Mouse (Mus musculus): ENCODE results near the gene Pld2. TPM values are rescaled to one million over a fixed set of nuclear protein-coding genes. Genes with fewer than 3 reads are reported as not detected.

The Pld2 gene
- polyA plus RNA-seq, 1 experiment = not detected

DNA sequence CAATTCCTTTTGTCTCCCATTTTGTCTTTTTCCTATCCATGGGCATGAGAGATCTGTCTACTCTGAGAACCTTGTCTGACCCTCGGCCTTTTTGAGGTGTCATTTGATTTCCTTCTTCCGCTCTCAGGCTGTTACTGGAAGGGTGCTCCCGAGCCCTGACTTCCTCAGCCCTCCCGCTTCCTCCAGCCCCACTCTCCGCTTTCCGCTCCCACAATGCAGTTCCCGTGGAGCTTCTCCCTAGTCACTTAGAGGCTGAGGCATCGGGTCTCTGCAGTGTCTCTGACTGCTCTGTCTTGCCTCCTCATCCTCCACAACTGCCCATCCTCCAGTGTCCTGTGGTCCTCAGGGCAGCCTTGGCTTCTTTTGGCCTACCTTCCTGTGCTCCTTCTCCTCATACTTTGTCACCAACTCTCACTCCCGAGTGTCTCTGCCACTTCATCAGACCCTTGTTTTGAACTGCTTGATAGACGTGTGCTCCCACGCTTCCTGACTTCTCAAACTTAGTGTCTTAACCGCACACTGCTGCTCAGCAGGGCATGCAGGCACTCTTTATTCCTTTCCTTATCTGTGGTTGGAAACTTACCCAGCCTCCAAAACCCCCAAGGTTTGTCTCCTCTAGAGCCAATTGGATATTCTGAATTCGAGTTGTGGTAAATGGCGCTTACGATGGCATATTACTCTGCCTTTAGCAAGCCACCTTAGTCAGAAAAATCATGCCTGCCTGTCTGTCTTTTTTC is 54.6 kb downstream of the Pld2 start:
- TF ChIP-seq CTCF (IDR thresholded peaks at IDR 0.05; ENCODE audit: insufficient read depth, low read depth, low read length) = no peak
- TF ChIP-seq POLR2A (IDR thresholded peaks at IDR 0.05; ENCODE audit: insufficient read depth, low read depth, low read length) = no peak
- peaks cover 15% of the 10 kb centered on the region for H3K4me1 ChIP-seq (ENCODE audit: control insufficient read depth, insufficient read depth, low read length)
- no peak overlapping the region for H3K27ac ChIP-seq (ENCODE audit: insufficient read depth, low read depth, low read length)
- WGBS = 84% methylated on average over 15 of the region's 15 CpGs
- no peak overlapping the region for H3K4me3 ChIP-seq (ENCODE audit: insufficient read depth, low read depth, low read length)

GRCm38 (mm10) chr11:70595638-70596037 is 55.8 kb downstream of the Pld2 start:
- WGBS = 63% methylated on average over 2 of the region's 2 CpGs
- peaks cover 15% of the 10 kb centered on the region for H3K4me1 ChIP-seq (ENCODE audit: control insufficient read depth, insufficient read depth, low read length)
- H3K27ac ChIP-seq (ENCODE audit: insufficient read depth, low read depth, low read length) = peak overlapping the region; percentile 52; the same call in 1 of the 2 replicates
- no peak for TF ChIP-seq POLR2A (IDR thresholded peaks at IDR 0.05; ENCODE audit: insufficient read depth, low read depth, low read length)
- H3K4me3 ChIP-seq (ENCODE audit: insufficient read depth, low read depth, low read length) = no peak overlapping the region

- Histone ChIP-seq H3K27ac (ENCODE audit: insufficient read depth, low read depth, low read length) (0 out of 2 replicates have a peak overlapping the region, but pooled peaks have one; percentile 52), H3K4me3 (ENCODE audit: insufficient read depth, low read depth, low read length) (no peak overlapping the region), H3K4me1 (ENCODE audit: control insufficient read depth, insufficient read depth, low read length) (peaks cover 15% of the 10 kb centered on the region)
- TF ChIP-seq CTCF (IDR thresholded peaks at IDR 0.05; ENCODE audit: insufficient read depth, low read depth, low read length) = no peak
- TF ChIP-seq POLR2A (IDR thresholded peaks at IDR 0.05; ENCODE audit: insufficient read depth, low read depth, low read length) = no peak
- 55% methylated on average over 4 of the region's 4 CpGs for whole genome bisulfite sequencing
Observed at GRCm38 (mm10) chr11:70596094-70596493, 56.2 kb downstream of the Pld2 start.

- Histone ChIP-seq H3K27ac (ENCODE audit: insufficient read depth, low read depth, low read length) (peak overlapping the region; percentile 42; the same call in 1 of the 2 replicates), H3K4me1 (ENCODE audit: control insufficient read depth, insufficient read depth, low read length) (peaks cover 15% of the 10 kb centered on the region), H3K4me3 (ENCODE audit: insufficient read depth, low read depth, low read length) (no peak overlapping the region)
- TF ChIP-seq CTCF (IDR thresholded peaks at IDR 0.05; ENCODE audit: insufficient read depth, low read depth, low read length) (no peak), POLR2A (IDR thresholded peaks at IDR 0.05; ENCODE audit: insufficient read depth, low read depth, low read length) (no peak)
- 83% methylated on average over 6 of the region's 6 CpGs for WGBS
Observed at GRCm38 (mm10) chr11:70597301-70597700, 57.4 kb downstream of the Pld2 start.

- 87% methylated on average over 9 of the region's 9 CpGs for WGBS
- H3K4me1 ChIP-seq (ENCODE audit: control insufficient read depth, insufficient read depth, low read length) = peaks cover 15% of the 10 kb centered on the region
- H3K4me3 ChIP-seq (ENCODE audit: insufficient read depth, low read depth, low read length) = no peak overlapping the region
- no peak overlapping the region for H3K27ac ChIP-seq (ENCODE audit: insufficient read depth, low read depth, low read length)
- TF ChIP-seq CTCF (IDR thresholded peaks at IDR 0.05; ENCODE audit: insufficient read depth, low read depth, low read length) = no peak
- no peak for TF ChIP-seq POLR2A (IDR thresholded peaks at IDR 0.05; ENCODE audit: insufficient read depth, low read depth, low read length)
Observed at GRCm38 (mm10) chr11:70598451-70598953, 58.6 kb downstream of the Pld2 start.

DNA sequence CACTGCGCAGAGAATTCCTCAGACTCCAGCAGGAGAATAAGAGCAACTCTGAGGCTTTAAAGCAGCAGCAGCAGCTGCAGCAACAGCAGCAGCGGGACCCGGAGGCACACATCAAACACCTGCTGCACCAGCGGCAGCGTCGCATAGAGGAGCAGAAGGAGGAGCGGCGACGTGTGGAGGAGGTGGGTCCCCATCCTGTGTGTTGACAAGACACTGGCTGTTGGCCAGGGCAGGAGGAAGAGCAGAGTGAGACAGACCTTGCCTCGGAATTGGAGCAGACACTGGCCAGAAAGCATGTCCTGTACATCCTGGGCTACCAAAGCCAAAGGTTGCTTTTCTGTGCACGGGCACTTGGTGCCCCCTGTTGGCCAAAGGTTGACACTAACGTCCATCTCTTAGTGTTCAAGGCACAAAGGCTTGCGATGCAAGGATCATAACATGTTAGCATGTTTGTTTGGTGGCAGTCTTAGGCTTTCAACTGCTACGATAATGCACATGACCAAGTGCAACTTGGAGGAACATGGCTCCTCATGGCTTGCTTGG is 65.2 kb downstream of the Pld2 start:
- WGBS = 29% methylated on average over 14 of the region's 14 CpGs
- H3K4me1 ChIP-seq (ENCODE audit: control insufficient read depth, insufficient read depth, low read length) = peaks cover 11% of the 10 kb centered on the region
- H3K27ac ChIP-seq (ENCODE audit: insufficient read depth, low read depth, low read length) = no peak overlapping the region
- peak; percentile 42; the same call in 1 of the 2 replicates for TF ChIP-seq CTCF (IDR thresholded peaks at IDR 0.05; ENCODE audit: insufficient read depth, low read depth, low read length)
- TF ChIP-seq POLR2A (IDR thresholded peaks at IDR 0.05; ENCODE audit: insufficient read depth, low read depth, low read length) = no peak
- H3K4me3 ChIP-seq (ENCODE audit: insufficient read depth, low read depth, low read length) = no peak overlapping the region

DNA sequence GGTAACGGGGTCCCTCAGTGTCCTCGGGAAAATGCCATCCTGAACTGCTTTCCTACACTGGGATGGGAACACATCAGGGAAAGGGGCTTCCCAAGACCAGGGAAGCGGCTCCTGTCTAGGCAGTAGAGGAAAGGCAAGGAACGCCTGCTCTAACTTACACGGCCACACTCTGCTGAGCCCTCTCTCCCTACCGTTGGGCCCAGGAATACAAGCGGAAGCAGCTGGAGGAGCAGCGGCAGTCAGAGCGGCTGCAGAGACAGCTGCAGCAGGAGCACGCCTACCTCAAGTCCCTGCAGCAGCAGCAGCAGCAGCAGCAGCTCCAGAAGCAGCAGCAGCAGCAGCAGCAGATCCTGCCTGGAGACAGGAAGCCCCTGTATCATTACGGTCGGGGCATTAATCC is 66.9 kb downstream of the Pld2 start:
- WGBS = 63% methylated on average over 12 of the region's 12 CpGs
- TF ChIP-seq POLR2A (IDR thresholded peaks at IDR 0.05; ENCODE audit: insufficient read depth, low read depth, low read length) = no peak
- TF ChIP-seq CTCF (IDR thresholded peaks at IDR 0.05; ENCODE audit: insufficient read depth, low read depth, low read length) = no peak
- H3K27ac ChIP-seq (ENCODE audit: insufficient read depth, low read depth, low read length) = no peak overlapping the region
- H3K4me3 ChIP-seq (ENCODE audit: insufficient read depth, low read depth, low read length) = no peak overlapping the region
- peaks cover 11% of the 10 kb centered on the region for H3K4me1 ChIP-seq (ENCODE audit: control insufficient read depth, insufficient read depth, low read length)

GRCm38 (mm10) chr11:70607611-70608010 is 67.7 kb downstream of the Pld2 start:
- TF ChIP-seq POLR2A (IDR thresholded peaks at IDR 0.05; ENCODE audit: insufficient read depth, low read depth, low read length) (no peak), CTCF (IDR thresholded peaks at IDR 0.05; ENCODE audit: insufficient read depth, low read depth, low read length) (no peak)
- Histone ChIP-seq H3K4me3 (ENCODE audit: insufficient read depth, low read depth, low read length) (no peak overlapping the region), H3K27ac (ENCODE audit: insufficient read depth, low read depth, low read length) (no peak overlapping the region), H3K4me1 (ENCODE audit: control insufficient read depth, insufficient read depth, low read length) (peaks cover 11% of the 10 kb centered on the region)
- 90% methylated on average over 9 of the region's 9 CpGs for WGBS

Other genes starting within 250 kb of the Pld2 start
- not detected in 2 replicates for gene Alox12e, start 217.4 kb upstream of the Pld2 start, polyA plus RNA-seq (2012; ENCODE audit: insufficient read depth, insufficient read length, low replicate concordance, missing spikeins)
- gene Alox15, start 188.0 kb upstream of the Pld2 start, polyA plus RNA-seq (2012; ENCODE audit: insufficient read depth, insufficient read length, low replicate concordance, missing spikeins) = not detected in 2 replicates
- not detected in 2 replicates for gene Pelp1, start 130.0 kb upstream of the Pld2 start, polyA plus RNA-seq (2012; ENCODE audit: insufficient read depth, insufficient read length, low replicate concordance, missing spikeins)
- gene Arrb2, start 107.4 kb upstream of the Pld2 start, polyA plus RNA-seq (2012; ENCODE audit: insufficient read depth, insufficient read length, low replicate concordance, missing spikeins) = not detected in 2 replicates
- not detected in 2 replicates for gene Med11, start 88.1 kb upstream of the Pld2 start, polyA plus RNA-seq (2012; ENCODE audit: insufficient read depth, insufficient read length, low replicate concordance, missing spikeins)
- gene Zmynd15, start 80.6 kb upstream of the Pld2 start, polyA plus RNA-seq (2012; ENCODE audit: insufficient read depth, insufficient read length, low replicate concordance, missing spikeins) = not detected in 2 replicates
- not detected in 2 replicates for gene Cxcl16, start 80.1 kb upstream of the Pld2 start, polyA plus RNA-seq (2012; ENCODE audit: insufficient read depth, insufficient read length, low replicate concordance, missing spikeins)
- gene Tm4sf5, start 34.8 kb upstream of the Pld2 start, polyA plus RNA-seq (2012; ENCODE audit: insufficient read depth, insufficient read length, low replicate concordance, missing spikeins) = not detected in 2 replicates
- not detected in 2 replicates for gene Vmo1, start 25.4 kb upstream of the Pld2 start, polyA plus RNA-seq (2012; ENCODE audit: insufficient read depth, insufficient read length, low replicate concordance, missing spikeins)
- gene Gltpd2, start 20.9 kb upstream of the Pld2 start, polyA plus RNA-seq (2012; ENCODE audit: insufficient read depth, insufficient read length, low replicate concordance, missing spikeins) = not detected in 2 replicates
- not detected in 2 replicates for gene Psmb6, start 14.7 kb upstream of the Pld2 start, polyA plus RNA-seq (2012; ENCODE audit: insufficient read depth, insufficient read length, low replicate concordance, missing spikeins)
- gene Gm40193, start 7.1 kb upstream of the Pld2 start, polyA plus RNA-seq (2012; ENCODE audit: insufficient read depth, insufficient read length, low replicate concordance, missing spikeins) = not detected in 2 replicates
- gene Mink1, start 22.8 kb downstream of the Pld2 start, polyA plus RNA-seq (2012; ENCODE audit: insufficient read depth, insufficient read length, low replicate concordance, missing spikeins) = 190 TPM in 1 of 2 replicates, not detected in the other
- not detected in 2 replicates for gene 4930544D05Rik, start 75.8 kb downstream of the Pld2 start, polyA plus RNA-seq (2012; ENCODE audit: insufficient read depth, insufficient read length, low replicate concordance, missing spikeins)
- not detected in 2 replicates for gene Chrne, start 79.2 kb downstream of the Pld2 start, polyA plus RNA-seq (2012; ENCODE audit: insufficient read depth, insufficient read length, low replicate concordance, missing spikeins)
- not detected in 2 replicates for gene Gp1ba, start 99.1 kb downstream of the Pld2 start, polyA plus RNA-seq (2012; ENCODE audit: insufficient read depth, insufficient read length, low replicate concordance, missing spikeins)
- not detected in 2 replicates for gene Rnf167, start 107.2 kb downstream of the Pld2 start, polyA plus RNA-seq (2012; ENCODE audit: insufficient read depth, insufficient read length, low replicate concordance, missing spikeins)
- not detected in 2 replicates for gene Slc25a11, start 107.4 kb downstream of the Pld2 start, polyA plus RNA-seq (2012; ENCODE audit: insufficient read depth, insufficient read length, low replicate concordance, missing spikeins)
- 496 and 550 TPM in 2 replicates for gene Pfn1, start 114.6 kb downstream of the Pld2 start, polyA plus RNA-seq (2012; ENCODE audit: insufficient read depth, insufficient read length, low replicate concordance, missing spikeins)
- not detected in 2 replicates for gene Eno3, start 117.1 kb downstream of the Pld2 start, polyA plus RNA-seq (2012; ENCODE audit: insufficient read depth, insufficient read length, low replicate concordance, missing spikeins)
- gene Spag7, start 129.4 kb downstream of the Pld2 start, polyA plus RNA-seq (2012; ENCODE audit: insufficient read depth, insufficient read length, low replicate concordance, missing spikeins) = not detected in 2 replicates
- gene Camta2, start 148.0 kb downstream of the Pld2 start, polyA plus RNA-seq (2012; ENCODE audit: insufficient read depth, insufficient read length, low replicate concordance, missing spikeins) = not detected in 2 replicates
- gene Inca1, start 160.1 kb downstream of the Pld2 start, polyA plus RNA-seq (2012; ENCODE audit: insufficient read depth, insufficient read length, low replicate concordance, missing spikeins) = not detected in 2 replicates
- gene Kif1c, start 160.5 kb downstream of the Pld2 start, polyA plus RNA-seq (2012; ENCODE audit: insufficient read depth, insufficient read length, low replicate concordance, missing spikeins) = not detected in 2 replicates
- not detected in 2 replicates for gene Zfp3, start 224.1 kb downstream of the Pld2 start, polyA plus RNA-seq (2012; ENCODE audit: insufficient read depth, insufficient read length, low replicate concordance, missing spikeins)